Mouse (Mus musculus) brain, embryonic 14.5 days (tissue): ENCODE results near the gene Abcg5. TPM values are rescaled to one million over a fixed set of nuclear protein-coding genes. Genes with fewer than 3 reads are reported as not detected.

Experiments
- DNase-seq: peaks from one replicate; pipeline ENCODE4 v3.0.0-alpha.2; 2011; ENCODE audit warnings: low read depth
- CTCF ChIP-seq: fragments of 200-500 bp; IDR thresholded peaks from 2 replicates; pipeline ENCODE4 v1.5.1; 2012; ENCODE audit warnings: inconsistent platforms, mild to moderate bottlenecking, moderate library complexity, borderline replicate concordance; ENCODE audit not compliant: insufficient read depth, insufficient read length; ENCODE audit errors: extremely low read depth
- POLR2A ChIP-seq: fragments of 200-500 bp; IDR thresholded peaks from 2 replicates; pipeline ENCODE4 v1.6.1; 2012; ENCODE audit warnings: mild to moderate bottlenecking, inconsistent platforms, borderline replicate concordance; ENCODE audit not compliant: poor library complexity, insufficient read depth, insufficient read length, severe bottlenecking; ENCODE audit errors: extremely low read depth
- polyA plus RNA-seq: library from polyadenylated mRNA; depleted of rRNA; stranded (reverse); fragments of >200 nt; gene quantifications from 2 replicates; pipeline ENCODE4 v1.2.3, GENCODE M21; 2012

Abcg5 gene
- polyA plus RNA-seq, 1 experiment, result 3.7 TPM

- TF ChIP-seq POLR2A (no peak), CTCF (no peak)
- DNase-seq, result no peak
These were observed 26.6 kb downstream of the Abcg5 start for GRCm38 (mm10) chr17:84656205-84656604.

GRCm38 (mm10) chr17:84653544-84653943 is 29.3 kb downstream of the Abcg5 start:
- no peak for DNase-seq
- TF ChIP-seq CTCF, result no peak
- TF ChIP-seq POLR2A, result no peak

- no peak for DNase-seq
- TF ChIP-seq CTCF, result no peak
- no peak for TF ChIP-seq POLR2A
These were observed 32.4 kb downstream of the Abcg5 start for GRCm38 (mm10) chr17:84650302-84651017.

GRCm38 (mm10) chr17:84647630-84648029 is 35.2 kb downstream of the Abcg5 start:
- no peak for TF ChIP-seq POLR2A
- no peak for TF ChIP-seq CTCF
- DNase-seq, result no peak

GRCm38 (mm10) chr17:84646477-84646876 is 36.3 kb downstream of the Abcg5 start:
- no peak for DNase-seq
- no peak for TF ChIP-seq CTCF

GRCm38 (mm10) chr17:84645894-84646293 is 36.9 kb downstream of the Abcg5 start:
- peak; percentile 38 for DNase-seq
- TF ChIP-seq CTCF (no peak), POLR2A (no peak)

- no peak for DNase-seq
- TF ChIP-seq POLR2A, result no peak
- TF ChIP-seq CTCF, result no peak
These were observed 37.7 kb downstream of the Abcg5 start for GRCm38 (mm10) chr17:84645119-84645518.

- peak; percentile 39 for DNase-seq
These were observed 38.3 kb downstream of the Abcg5 start for GRCm38 (mm10) chr17:84644292-84645050.

GRCm38 (mm10) chr17:84642324-84642723 is 40.5 kb downstream of the Abcg5 start:
- TF ChIP-seq POLR2A (no peak), CTCF (no peak)
- DNase-seq, result no peak

More at GRCm38 (mm10) chr17:84644292-84645050, 38.3 kb downstream of the Abcg5 start:
- TF ChIP-seq POLR2A, result no peak
- no peak for TF ChIP-seq CTCF

- DNase-seq, result peak; percentile 28
- TF ChIP-seq CTCF (peak; percentile 63; the same call in 1 of the 2 replicates), POLR2A (no peak)
These were observed 40.9 kb downstream of the Abcg5 start for GRCm38 (mm10) chr17:84641893-84642292.

- TF ChIP-seq CTCF (no peak), POLR2A (no peak)
- DNase-seq, result no peak
These were observed 42.9 kb downstream of the Abcg5 start for GRCm38 (mm10) chr17:84639796-84640378.
